Mouse (Mus musculus) stomach, postnatal 0 days (tissue): ENCODE data around the gene Dnajc14. TPM values are rescaled to one million over a fixed set of nuclear protein-coding genes. Genes with fewer than 3 reads are reported as not detected.
"Not testable (repeated sequence)": the region's sequence is repeated elsewhere in the genome, so short reads cannot be mapped to it uniquely, and the experiment has no call there.

Experiments used
- ATAC-seq: fragments of 200-750 bp; cut with Nextera tagmentation; 2 replicates; pipeline ENCODE4 v1.8.0; 2017; ENCODE audit not compliant: low FRiP score, low TSS enrichment
- DNase-seq: peaks from one replicate; pipeline ENCODE4 v3.0.0-alpha.2; 2016; ENCODE audit warnings: low spot score
- H3K27ac ChIP-seq: fragments of 300-500 bp; sonication (generic); replicated peaks from 2 replicates; pipeline ENCODE4 v1.5.1; 2014; ENCODE audit warnings: mild to moderate bottlenecking, control low read depth
- H3K27me3 ChIP-seq: fragments of 300-500 bp; sonication (generic); 2 replicates; pipeline ENCODE4 v1.6.1; 2014; ENCODE audit warnings: low read length; ENCODE audit not compliant: control insufficient read depth, insufficient read depth
- H3K36me3 ChIP-seq: fragments of 300-500 bp; sonication (generic); 2 replicates; pipeline ENCODE4 v1.6.1; 2014; ENCODE audit warnings: low read length, mixed read lengths; ENCODE audit not compliant: control insufficient read depth, insufficient read depth
- H3K4me1 ChIP-seq: fragments of 300-500 bp; sonication (generic); replicated peaks from 2 replicates; pipeline ENCODE4 v1.6.1; 2014; ENCODE audit warnings: antibody characterized with exemption; ENCODE audit not compliant: control insufficient read depth, insufficient read depth
- H3K4me2 ChIP-seq: fragments of 300-500 bp; sonication (generic); replicated peaks from 2 replicates; pipeline ENCODE4 v1.6.1; 2014; ENCODE audit warnings: low read depth, mild to moderate bottlenecking, control low read depth, moderate library complexity
- H3K4me3 ChIP-seq: fragments of 300-500 bp; sonication (generic); 2 replicates; pipeline ENCODE4 v1.5.1; 2014; ENCODE audit warnings: low read depth, low read length, control low read depth
- H3K9ac ChIP-seq: fragments of 300-500 bp; sonication (generic); 2 replicates; pipeline ENCODE4 v1.6.1; 2014; ENCODE audit warnings: mild to moderate bottlenecking, low read length, control low read depth, mixed read lengths
- H3K9me3 ChIP-seq: fragments of 300-500 bp; sonication (generic); 2 replicates; pipeline ENCODE4 v1.6.1; 2016; ENCODE audit warnings: low read length; ENCODE audit not compliant: control insufficient read depth
- CTCF ChIP-seq: IDR thresholded peaks from 2 replicates; pipeline ENCODE4 v1.5.1; 2016; ENCODE audit warnings: antibody characterized with exemption, low read depth, mild to moderate bottlenecking, moderate library complexity
- EP300 ChIP-seq: optimal IDR thresholded peaks from 2 replicates; pipeline ENCODE3; 2016; ENCODE audit warnings: antibody characterized with exemption
- WGBS: fragments of 180-500 bp; shearing (Covaris S2); extraction: QIAGEN DNeasy Blood & Tissue Kit; methylation state at CpG from one replicate; pipeline ENCODE4 v1.1.7; 2014; 5-methylcytosine and 5-hydroxymethylcytosine counted together
- polyA plus RNA-seq: library from polyadenylated mRNA; unstranded; fragments of >200 nt; fragmentation: Nextera tagmentation; extraction: Ambion mirVana; gene quantifications from 2 replicates; pipeline ENCODE4 v1.2.1, GENCODE M21; 2015

Gene Dnajc14
- polyA plus RNA-seq, 1 experiment from 2014 or later: 30.5 TPM

GRCm38 (mm10) chr10:128823087-128823486, 19.2 kb downstream of the Dnajc14 start:
- peak; percentile 30 for TF ChIP-seq CTCF
- WGBS: 70% methylated on average over 4 of the region's 4 CpGs
- not testable (repeated sequence) for H3K27me3 ChIP-seq, DNase-seq, H3K4me3 ChIP-seq, H3K9ac ChIP-seq, H3K36me3 ChIP-seq, H3K27ac ChIP-seq, ATAC-seq, H3K4me1 ChIP-seq, H3K9me3 ChIP-seq
- H3K4me2 ChIP-seq: peak overlapping the region; percentile 71; the same call in 1 of the 2 replicates

GRCm38 (mm10) chr10:128823821-128824220, 20.0 kb downstream of the Dnajc14 start:
- Histone ChIP-seq H3K36me3 (no peaks in the 10 kb centered on the region), H3K27me3 (no peaks in the 10 kb centered on the region), H3K9me3 (no peaks in the 10 kb centered on the region), H3K4me2 (no peak overlapping the region), H3K4me3 (no peak overlapping the region), H3K9ac (no peak overlapping the region), H3K4me1 (peaks cover 3% of the 10 kb centered on the region; the same call in 1 of the 2 replicates), H3K27ac (no peak overlapping the region)
- no peak for DNase-seq
- no peak for TF ChIP-seq CTCF
- TF ChIP-seq EP300: no peak
- 95% methylated on average over 9 of the region's 9 CpGs for WGBS
- ATAC-seq: no peak

- no peak for ATAC-seq
- Histone ChIP-seq H3K4me1 (no peaks in the 10 kb centered on the region), H3K9ac (no peak overlapping the region), H3K9me3 (no peaks in the 10 kb centered on the region), H3K4me3 (no peak overlapping the region), H3K4me2 (no peak overlapping the region), H3K36me3 (peaks cover 8% of the 10 kb centered on the region), H3K27me3 (no peaks in the 10 kb centered on the region), H3K27ac (no peak overlapping the region)
- DNase-seq: no peak
- no peak for TF ChIP-seq EP300
- TF ChIP-seq CTCF: peak; percentile 39
Observed at GRCm38 (mm10) chr10:128837400-128837799, 33.5 kb downstream of the Dnajc14 start.

DNA sequence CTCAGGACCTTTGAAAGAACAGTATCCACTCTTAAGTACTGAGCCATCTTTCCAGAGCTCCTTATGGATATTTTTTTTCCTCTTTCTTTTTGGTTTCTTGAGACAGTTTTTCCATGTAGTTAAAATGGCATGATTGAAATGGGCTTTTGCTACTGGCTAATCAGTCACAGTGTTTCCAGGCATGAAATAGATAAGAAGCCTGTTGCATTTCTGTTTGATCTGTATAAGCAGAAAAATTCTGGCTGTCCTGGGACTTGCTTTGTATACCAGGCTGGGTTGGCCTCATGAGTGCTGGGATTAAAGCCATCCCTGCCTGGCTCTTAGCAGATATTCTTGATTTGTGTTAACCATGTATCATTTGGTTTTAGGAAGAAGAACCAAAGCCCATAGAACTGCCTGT, 35.6 kb downstream of the Dnajc14 start:
- TF ChIP-seq EP300 (no peak), CTCF (no peak)
- Histone ChIP-seq H3K36me3 (peaks cover 8% of the 10 kb centered on the region), H3K27ac (no peak overlapping the region), H3K4me1 (no peaks in the 10 kb centered on the region), H3K9me3 (no peaks in the 10 kb centered on the region), H3K27me3 (no peaks in the 10 kb centered on the region), H3K4me2 (no peak overlapping the region), H3K4me3 (no peak overlapping the region), H3K9ac (no peak overlapping the region)
- ATAC-seq (no peak), DNase-seq (no peak)

DNA sequence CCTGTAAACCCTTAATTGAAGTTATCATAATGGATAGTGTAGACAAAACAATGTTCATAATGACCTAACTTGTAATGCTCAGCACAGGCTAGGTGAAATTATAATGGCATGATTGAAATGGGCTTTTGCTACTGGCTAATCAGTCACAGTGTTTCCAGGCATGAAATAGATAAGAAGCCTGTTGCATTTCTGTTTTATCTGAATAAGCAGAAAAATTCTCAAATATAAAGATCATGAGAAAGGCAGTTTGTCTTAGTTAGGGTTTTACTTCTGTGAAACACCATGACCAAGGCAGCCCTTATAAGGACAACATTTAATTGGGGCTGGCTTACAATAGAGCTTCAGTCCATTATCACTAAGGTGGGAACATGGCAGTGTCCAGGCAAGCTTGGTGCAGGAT, 36.8 kb downstream of the Dnajc14 start:
- H3K27ac ChIP-seq: no peak overlapping the region
- peaks cover 8% of the 10 kb centered on the region for H3K36me3 ChIP-seq
- H3K4me3 ChIP-seq: no peak overlapping the region
- TF ChIP-seq CTCF (no peak), EP300 (no peak)
- no peaks in the 10 kb centered on the region for H3K27me3 ChIP-seq
- ATAC-seq (no peak), DNase-seq (no peak)
- H3K4me2 ChIP-seq: no peak overlapping the region
- no peak overlapping the region for H3K9ac ChIP-seq
- no peaks in the 10 kb centered on the region for H3K9me3 ChIP-seq
- no peaks in the 10 kb centered on the region for H3K4me1 ChIP-seq

DNA sequence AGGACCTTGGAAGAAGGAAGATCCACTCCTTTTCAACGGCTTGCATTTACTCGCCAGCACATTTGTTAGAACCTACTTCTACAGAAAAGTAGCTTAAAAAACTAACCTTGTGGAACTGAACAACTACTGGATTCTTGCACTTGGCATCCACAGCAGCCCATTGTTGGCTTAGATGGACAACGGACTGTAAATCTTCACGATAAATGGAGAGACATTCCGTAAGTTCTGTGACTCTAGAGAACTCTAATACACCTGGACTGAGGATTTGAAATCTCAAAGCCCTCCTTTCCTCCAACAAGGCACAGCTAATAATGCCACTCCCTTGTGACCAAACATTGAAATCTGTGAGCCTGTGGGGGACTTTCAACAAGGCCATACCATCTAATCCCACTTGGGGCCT, 39.4 kb downstream of the Dnajc14 start:
- peaks cover 11% of the 10 kb centered on the region for H3K36me3 ChIP-seq
- no peak for TF ChIP-seq EP300
- no peak for TF ChIP-seq CTCF

GRCm38 (mm10) chr10:128845516-128845915, 41.7 kb downstream of the Dnajc14 start:
- Histone ChIP-seq H3K4me1 (no peaks in the 10 kb centered on the region), H3K9ac (no peak overlapping the region), H3K9me3 (no peaks in the 10 kb centered on the region), H3K36me3 (peaks cover 9% of the 10 kb centered on the region), H3K4me3 (no peak overlapping the region), H3K27me3 (no peaks in the 10 kb centered on the region), H3K27ac (no peak overlapping the region), H3K4me2 (no peak overlapping the region)
- DNase-seq: no peak
- no peak for ATAC-seq
- 63% methylated on average over 2 of the region's 2 CpGs for WGBS
- no peak for TF ChIP-seq EP300
- TF ChIP-seq CTCF: peak; percentile 81

More for the DNA sequence above, 39.4 kb downstream of the Dnajc14 start:
- WGBS: 73% methylated on average over 5 of the region's 5 CpGs
- Histone ChIP-seq H3K9ac (no peak overlapping the region), H3K4me3 (no peak overlapping the region), H3K27ac (no peak overlapping the region), H3K4me1 (no peaks in the 10 kb centered on the region), H3K27me3 (no peaks in the 10 kb centered on the region), H3K4me2 (no peak overlapping the region), H3K9me3 (no peaks in the 10 kb centered on the region)
- ATAC-seq: no peak
- no peak for DNase-seq
